Mouse (Mus musculus) B cell, adult 2 months (primary cell): ENCODE measurements at regions not wholly inside any gene's neighbourhood (a gene's known extent, or its start where the extent isn't known, plus 50 kb on each side); places are given as distances from the start of the nearest gene placed in this dataset.
A peak's percentile ranks its signal among the peaks of the same experiment; 100 is the strongest.

Experiments
- DNase-seq, 2 experiments: peaks; one replicate each; pipeline ENCODE4 v3.0.0; 2022

- peak; percentile 87 for DNase-seq
Measured at GRCm38 (mm10) chr14:120831847-120832613, 79.0 kb upstream of the Ipo5 start.

- no peak for DNase-seq
Measured at GRCm38 (mm10) chr14:120834821-120835220, 76.2 kb upstream of the Ipo5 start.

- DNase-seq = no peak
Measured at GRCm38 (mm10) chr14:120835758-120836157, 75.3 kb upstream of the Ipo5 start.

GRCm38 (mm10) chr14:120836535-120837316 is 74.3 kb upstream of the Ipo5 start:
- DNase-seq = no peak

GRCm38 (mm10) chr14:120840900-120841299 is 70.1 kb upstream of the Ipo5 start:
- no peak for DNase-seq

GRCm38 (mm10) chr14:120841311-120841710 is 69.7 kb upstream of the Ipo5 start:
- DNase-seq = no peak

GRCm38 (mm10) chr14:120845172-120845571 is 65.9 kb upstream of the Ipo5 start:
- DNase-seq = no peak

- DNase-seq = no peak
Measured at GRCm38 (mm10) chr14:120846073-120846850, 64.8 kb upstream of the Ipo5 start.

GRCm38 (mm10) chr14:120847006-120847405 is 64.0 kb upstream of the Ipo5 start:
- no peak for DNase-seq

- DNase-seq = no peak
Measured at GRCm38 (mm10) chr14:120848083-120848951, 62.7 kb upstream of the Ipo5 start.

- no peak for DNase-seq
Measured at GRCm38 (mm10) chr14:120849159-120849558, 61.9 kb upstream of the Ipo5 start.

- no peak for DNase-seq
Measured at GRCm38 (mm10) chr14:120853643-120854042, 57.4 kb upstream of the Ipo5 start.

- no peak for DNase-seq
Measured at GRCm38 (mm10) chr14:120854559-120854958, 56.5 kb upstream of the Ipo5 start.

GRCm38 (mm10) chr14:120855181-120855580 is 55.8 kb upstream of the Ipo5 start:
- DNase-seq = no peak
